In the genomic region with DNA sequence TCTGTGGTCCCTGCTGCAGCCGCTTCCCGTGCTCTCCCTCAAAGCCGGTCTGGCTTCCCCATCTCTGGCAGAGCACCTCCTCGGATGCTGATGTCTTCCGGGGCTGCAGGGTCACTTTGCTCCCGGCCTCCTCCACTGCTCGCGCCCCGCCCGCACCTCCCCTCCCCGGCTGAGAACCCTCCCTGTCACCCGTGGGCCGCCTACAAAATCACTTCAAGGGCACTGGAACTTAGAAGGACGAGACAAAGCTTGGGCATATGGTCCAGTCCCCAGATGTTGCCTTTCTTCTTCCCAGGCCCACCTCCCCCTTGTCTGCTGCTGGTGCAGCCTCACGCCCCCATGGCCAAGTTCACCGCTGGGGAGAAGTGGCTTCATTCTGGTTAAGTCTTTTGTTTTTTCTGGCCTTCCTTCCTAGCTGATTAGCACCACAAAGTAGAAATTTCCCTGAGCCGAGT, we compare ENCODE assay signal across 7 mouse cellular contexts.
DNase-seq lines count a peak whose midpoint lies in the region; ATAC-seq lines count a peak whose summit lies in the region.

No protein-coding gene starts in this region.

- peak overlapping the region; percentile 41 for H3K4me3 ChIP-seq in lung, embryonic 16.5 days (ENCODE audit: low read length)
- H3K4me3 ChIP-seq in embryonic facial prominence, embryonic 12.5 days, result peak overlapping the region; percentile 41
- peak overlapping the region; percentile 39 for H3K4me3 ChIP-seq in hindbrain, embryonic 12.5 days
- peak overlapping the region; percentile 41 for H3K4me3 ChIP-seq in midbrain, embryonic 16.5 days (ENCODE audit: low read depth, low read length)

- no peak overlapping the region for H3K27ac ChIP-seq in lung, embryonic 16.5 days (ENCODE audit: low read length)
- H3K27ac ChIP-seq in embryonic facial prominence, embryonic 12.5 days, result 0 out of 2 replicates have a peak overlapping the region, but pooled peaks have one; percentile 3
- peak overlapping the region; percentile 26 for H3K27ac ChIP-seq in hindbrain, embryonic 12.5 days
- H3K27ac ChIP-seq in midbrain, embryonic 16.5 days (ENCODE audit: low read length), result no peak overlapping the region

- peak overlapping the region; percentile 65 for H3K4me2 ChIP-seq in lung, embryonic 16.5 days (ENCODE audit: low read depth, low read length)
- peak overlapping the region; percentile 93 for H3K4me2 ChIP-seq in embryonic facial prominence, embryonic 12.5 days (replicated peaks)
- peak overlapping the region; percentile 88 for H3K4me2 ChIP-seq in hindbrain, embryonic 12.5 days (replicated peaks)
- H3K4me2 ChIP-seq in midbrain, embryonic 16.5 days (ENCODE audit: low read length), result peak overlapping the region; percentile 86

- H3K27me3 ChIP-seq in lung, embryonic 16.5 days (ENCODE audit: control insufficient read depth, insufficient read depth, low read depth, low read length), result peaks cover 23% of the 10 kb centered on the region
- peaks cover 21% of the 10 kb centered on the region for H3K27me3 ChIP-seq in embryonic facial prominence, embryonic 12.5 days
- peaks cover 10% of the 10 kb centered on the region for H3K27me3 ChIP-seq in hindbrain, embryonic 12.5 days
- H3K27me3 ChIP-seq in midbrain, embryonic 16.5 days (ENCODE audit: control insufficient read depth, insufficient read depth, low read depth, low read length), result no peaks in the 10 kb centered on the region

- H3K4me1 ChIP-seq in lung, embryonic 16.5 days (replicated peaks; ENCODE audit: control insufficient read depth, insufficient read depth, low read length), result peaks cover 6% of the 10 kb centered on the region; the same call in 1 of the 2 replicates
- peaks cover 14% of the 10 kb centered on the region for H3K4me1 ChIP-seq in embryonic facial prominence, embryonic 12.5 days
- peaks cover 19% of the 10 kb centered on the region for H3K4me1 ChIP-seq in hindbrain, embryonic 12.5 days
- peaks cover 9% of the 10 kb centered on the region for H3K4me1 ChIP-seq in midbrain, embryonic 16.5 days (ENCODE audit: control insufficient read depth, insufficient read depth, low read length)

- H3K9me3 ChIP-seq in lung, embryonic 16.5 days (ENCODE audit: control insufficient read depth, low read length), result no peaks in the 10 kb centered on the region
- H3K9me3 ChIP-seq in embryonic facial prominence, embryonic 12.5 days, result no peaks in the 10 kb centered on the region
- no peaks in the 10 kb centered on the region for H3K9me3 ChIP-seq in hindbrain, embryonic 12.5 days (replicated peaks)
- H3K9me3 ChIP-seq in midbrain, embryonic 16.5 days (replicated peaks; ENCODE audit: control insufficient read depth, low read length, poor library complexity, severe bottlenecking), result no peaks in the 10 kb centered on the region

- DNase-seq in lung, postnatal 25 days (ENCODE audit: low spot score), result no peak
- DNase-seq in right cerebral cortex, postnatal 10 days (ENCODE audit: low spot score in 2 of 2), result no peak
- no peak for DNase-seq in gastrocnemius, adult 18-20 months (ENCODE audit: low spot score)

- WGBS in lung, embryonic 16.5 days, result 1% methylated on average over 17 of the region's 17 CpGs
- under 1% methylated on average over 17 of the region's 17 CpGs for whole genome bisulfite sequencing in embryonic facial prominence, embryonic 12.5 days
- WGBS in hindbrain, embryonic 12.5 days, result under 1% methylated on average over 17 of the region's 17 CpGs
- 1% methylated on average over 17 of the region's 17 CpGs for WGBS in midbrain, embryonic 16.5 days

- ATAC-seq in lung, embryonic 16.5 days (ENCODE audit: low read depth), result peak; percentile 15; the same call in 1 of the 2 replicates
- no peak for ATAC-seq in embryonic facial prominence, embryonic 12.5 days (ENCODE audit: insufficient number of reproducible peaks, insufficient read depth, low FRiP score, low TSS enrichment)
- ATAC-seq in hindbrain, embryonic 12.5 days (ENCODE audit: low FRiP score), result peak; percentile 76
- ATAC-seq in midbrain, embryonic 16.5 days, result peak; percentile 25; the same call in 1 of the 2 replicates

- no peaks in the 10 kb centered on the region for H3K36me3 ChIP-seq in lung, embryonic 16.5 days (ENCODE audit: control insufficient read depth, insufficient read depth, low read length)
- H3K36me3 ChIP-seq in embryonic facial prominence, embryonic 12.5 days, result no peaks in the 10 kb centered on the region
- H3K36me3 ChIP-seq in hindbrain, embryonic 12.5 days, result no peaks in the 10 kb centered on the region
- no peaks in the 10 kb centered on the region for H3K36me3 ChIP-seq in midbrain, embryonic 16.5 days (ENCODE audit: control insufficient read depth, insufficient read depth, low read length)

- H3K9ac ChIP-seq in lung, embryonic 16.5 days (ENCODE audit: low read length), result no peak overlapping the region
- H3K9ac ChIP-seq in embryonic facial prominence, embryonic 12.5 days, result peak overlapping the region; percentile 44; the same call in 1 of the 2 replicates
- peak overlapping the region; percentile 54 for H3K9ac ChIP-seq in hindbrain, embryonic 12.5 days
- peak overlapping the region; percentile 42; the same call in 1 of the 2 replicates for H3K9ac ChIP-seq in midbrain, embryonic 16.5 days (ENCODE audit: low read depth, low read length)

Comparison
In these comparisons a context has a peak if more than half of its experiments do, and no peak if none do; other contexts are left out.
1. H3K27ac ChIP-seq: peak in embryonic facial prominence, embryonic 12.5 days (single experiment) and hindbrain, embryonic 12.5 days (single experiment); none in lung, embryonic 16.5 days (single experiment) and midbrain, embryonic 16.5 days (single experiment).
2. Peak in every context shown above with its lines, with median percentiles within 50 percentile points of each other: H3K4me2 ChIP-seq and H3K4me3 ChIP-seq.